Mouse (Mus musculus): Measurements from ENCODE around the gene Adcy5.

Adcy5 gene

GRCm38 (mm10) chr16:35317460-35317859 is 162.8 kb downstream of the Adcy5 start:
- CTCF ChIA-PET, result no interaction called here

DNA sequence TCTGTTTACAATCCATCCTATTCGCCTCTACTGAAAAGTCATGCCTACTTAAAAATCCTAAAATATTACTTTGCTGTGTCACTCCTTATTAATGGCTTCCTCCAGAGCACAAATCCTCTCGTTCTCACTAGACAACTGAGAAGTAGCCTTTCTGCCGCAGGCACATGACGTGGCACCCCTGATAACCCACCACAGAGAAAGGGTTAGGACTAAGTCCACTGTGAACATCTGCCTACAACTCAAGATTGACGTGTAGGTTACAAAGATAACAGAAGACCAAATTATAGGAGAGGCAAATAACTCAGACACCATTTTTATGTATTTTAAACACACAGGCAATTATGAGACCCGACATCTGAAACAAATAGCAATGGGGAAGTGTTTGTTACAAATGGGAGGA is 163.7 kb downstream of the Adcy5 start:
- CTCF ChIA-PET, result no interaction called here

DNA sequence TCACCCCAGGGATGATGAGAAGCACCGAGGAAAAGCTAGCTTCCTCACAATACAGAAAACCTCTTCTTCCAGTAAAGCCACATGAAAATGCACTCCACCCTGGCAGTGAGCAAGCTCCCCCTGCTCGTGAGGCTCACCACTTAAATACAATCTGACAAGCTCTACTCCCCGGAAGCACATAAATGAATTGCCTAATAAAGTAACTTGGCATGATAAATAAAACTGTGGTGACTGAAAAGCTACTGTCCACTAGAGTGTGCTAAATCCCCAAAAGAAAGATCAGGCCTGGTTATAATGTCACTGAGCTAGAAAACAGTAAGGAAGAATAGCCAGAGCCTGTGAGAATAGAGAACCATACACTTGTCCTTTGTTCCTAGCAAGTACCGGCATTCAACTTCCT is 164.7 kb downstream of the Adcy5 start:
- CTCF ChIA-PET, result no interaction called here

- CTCF ChIA-PET, result no interaction called here
Observed at GRCm38 (mm10) chr16:35319773-35320172, 165.1 kb downstream of the Adcy5 start.

- CTCF ChIA-PET, result no interaction called here
Observed at GRCm38 (mm10) chr16:35330451-35330850, 175.8 kb downstream of the Adcy5 start.

Measured in spleen, embryonic (tissue).